Mouse (Mus musculus) stomach, postnatal 0 days (tissue): ENCODE data around the gene AI182371. TPM values are rescaled to one million over a fixed set of nuclear protein-coding genes. Genes with fewer than 3 reads are reported as not detected.

Experiments used
- ATAC-seq: fragments of 200-750 bp; cut with Nextera tagmentation; 2 replicates; pipeline ENCODE4 v1.8.0; 2017; ENCODE audit not compliant: low FRiP score, low TSS enrichment
- DNase-seq: peaks from one replicate; pipeline ENCODE4 v3.0.0-alpha.2; 2016; ENCODE audit warnings: low spot score
- H3K27ac ChIP-seq: fragments of 300-500 bp; sonication (generic); replicated peaks from 2 replicates; pipeline ENCODE4 v1.5.1; 2014; ENCODE audit warnings: mild to moderate bottlenecking, control low read depth
- H3K27me3 ChIP-seq: fragments of 300-500 bp; sonication (generic); 2 replicates; pipeline ENCODE4 v1.6.1; 2014; ENCODE audit warnings: low read length; ENCODE audit not compliant: control insufficient read depth, insufficient read depth
- H3K36me3 ChIP-seq: fragments of 300-500 bp; sonication (generic); 2 replicates; pipeline ENCODE4 v1.6.1; 2014; ENCODE audit warnings: low read length, mixed read lengths; ENCODE audit not compliant: control insufficient read depth, insufficient read depth
- H3K4me1 ChIP-seq: fragments of 300-500 bp; sonication (generic); replicated peaks from 2 replicates; pipeline ENCODE4 v1.6.1; 2014; ENCODE audit warnings: antibody characterized with exemption; ENCODE audit not compliant: control insufficient read depth, insufficient read depth
- H3K4me2 ChIP-seq: fragments of 300-500 bp; sonication (generic); replicated peaks from 2 replicates; pipeline ENCODE4 v1.6.1; 2014; ENCODE audit warnings: low read depth, mild to moderate bottlenecking, control low read depth, moderate library complexity
- H3K4me3 ChIP-seq: fragments of 300-500 bp; sonication (generic); 2 replicates; pipeline ENCODE4 v1.5.1; 2014; ENCODE audit warnings: low read depth, low read length, control low read depth
- H3K9ac ChIP-seq: fragments of 300-500 bp; sonication (generic); 2 replicates; pipeline ENCODE4 v1.6.1; 2014; ENCODE audit warnings: mild to moderate bottlenecking, low read length, control low read depth, mixed read lengths
- H3K9me3 ChIP-seq: fragments of 300-500 bp; sonication (generic); 2 replicates; pipeline ENCODE4 v1.6.1; 2016; ENCODE audit warnings: low read length; ENCODE audit not compliant: control insufficient read depth
- CTCF ChIP-seq: IDR thresholded peaks from 2 replicates; pipeline ENCODE4 v1.5.1; 2016; ENCODE audit warnings: antibody characterized with exemption, low read depth, mild to moderate bottlenecking, moderate library complexity
- EP300 ChIP-seq: optimal IDR thresholded peaks from 2 replicates; pipeline ENCODE3; 2016; ENCODE audit warnings: antibody characterized with exemption
- WGBS: fragments of 180-500 bp; shearing (Covaris S2); extraction: QIAGEN DNeasy Blood & Tissue Kit; methylation state at CpG from one replicate; pipeline ENCODE4 v1.1.7; 2014; 5-methylcytosine and 5-hydroxymethylcytosine counted together
- polyA plus RNA-seq: library from polyadenylated mRNA; unstranded; fragments of >200 nt; fragmentation: Nextera tagmentation; extraction: Ambion mirVana; gene quantifications from 2 replicates; pipeline ENCODE4 v1.2.1, GENCODE M21; 2015

The AI182371 gene
- polyA plus RNA-seq, 1 experiment from 2014 or later, result 0.15 TPM

GRCm38 (mm10) chr2:35131991-35132661 lies 30.8 kb upstream of the AI182371 start:
- Histone ChIP-seq H3K27me3 (no peaks in the 10 kb centered on the region), H3K9me3 (no peaks in the 10 kb centered on the region), H3K27ac (peak overlapping the region; percentile 84), H3K4me1 (no peaks in the 10 kb centered on the region), H3K4me3 (peak overlapping the region; percentile 48), H3K4me2 (peak overlapping the region; percentile 61), H3K36me3 (0 out of 2 replicates have a peak, but pooled peaks cover 2% of the 10 kb centered on the region), H3K9ac (peak overlapping the region; percentile 52)
- no peak for TF ChIP-seq EP300
- peak; percentile 46 for TF ChIP-seq CTCF
- DNase-seq, result peak; percentile 94
- ATAC-seq, result peak; percentile 100
- WGBS, result 1% methylated on average over 21 of the region's 21 CpGs

- Histone ChIP-seq H3K4me1 (no peaks in the 10 kb centered on the region), H3K36me3 (0 out of 2 replicates have a peak, but pooled peaks cover 2% of the 10 kb centered on the region), H3K9me3 (no peaks in the 10 kb centered on the region), H3K9ac (no peak overlapping the region), H3K4me3 (peak overlapping the region; percentile 48), H3K27me3 (no peaks in the 10 kb centered on the region), H3K27ac (peak overlapping the region; percentile 75; the same call in 1 of the 2 replicates), H3K4me2 (peak overlapping the region; percentile 61; the same call in 1 of the 2 replicates)
- TF ChIP-seq CTCF (no peak), EP300 (no peak)
- ATAC-seq, result no peak
- DNase-seq, result no peak
Observed at GRCm38 (mm10) chr2:35131491-35131890, 30.1 kb upstream of the AI182371 start.

GRCm38 (mm10) chr2:35124716-35125115 lies 23.4 kb upstream of the AI182371 start:
- Histone ChIP-seq H3K4me3 (no peak overlapping the region), H3K27me3 (no peaks in the 10 kb centered on the region), H3K36me3 (peaks cover 3% of the 10 kb centered on the region; the same call in 1 of the 2 replicates), H3K9ac (no peak overlapping the region), H3K4me2 (no peak overlapping the region), H3K9me3 (no peaks in the 10 kb centered on the region), H3K27ac (no peak overlapping the region), H3K4me1 (no peaks in the 10 kb centered on the region)
- 71% methylated on average over 7 of the region's 7 CpGs for WGBS
- TF ChIP-seq EP300, result no peak
- peak; percentile 54 for TF ChIP-seq CTCF
- ATAC-seq (no peak), DNase-seq (no peak)

GRCm38 (mm10) chr2:35110521-35110920 lies 9.2 kb upstream of the AI182371 start:
- DNase-seq (no peak), ATAC-seq (no peak)
- TF ChIP-seq EP300 (no peak), CTCF (no peak)
- Histone ChIP-seq H3K9me3 (no peaks in the 10 kb centered on the region), H3K4me1 (no peaks in the 10 kb centered on the region), H3K36me3 (no peaks in the 10 kb centered on the region), H3K4me2 (no peak overlapping the region), H3K9ac (no peak overlapping the region), H3K27me3 (no peaks in the 10 kb centered on the region), H3K4me3 (no peak overlapping the region), H3K27ac (no peak overlapping the region)
- 69% methylated on average over 2 of the region's 2 CpGs for WGBS

- Histone ChIP-seq H3K4me2 (peak overlapping the region; percentile 74), H3K27me3 (no peaks in the 10 kb centered on the region), H3K4me1 (no peaks in the 10 kb centered on the region), H3K27ac (peak overlapping the region; percentile 92), H3K4me3 (peak overlapping the region; percentile 83), H3K9ac (peak overlapping the region; percentile 77), H3K9me3 (no peaks in the 10 kb centered on the region), H3K36me3 (no peaks in the 10 kb centered on the region)
- TF ChIP-seq CTCF (no peak), EP300 (no peak)
- no peak for DNase-seq
- no peak for ATAC-seq
- WGBS, result 2% methylated on average over 13 of the region's 13 CpGs
Observed at GRCm38 (mm10) chr2:35109924-35110304, 8.6 kb upstream of the AI182371 start.

GRCm38 (mm10) chr2:35109141-35109923 lies 8.0 kb upstream of the AI182371 start, which contains the start of gene Cntrl:
TSS of gene Cntrl (plus strand) at chr2:35109492.
- peak; percentile 96 for ATAC-seq

More at GRCm38 (mm10) chr2:35109141-35109923, 8.0 kb upstream of the AI182371 start, which contains the start of gene Cntrl:
- peak within 1 kb of the TSS; percentile 92 for H3K27ac ChIP-seq
- no peaks in the 10 kb centered on the region for H3K9me3 ChIP-seq
- no peaks in the 10 kb centered on the region for H3K27me3 ChIP-seq
- peak; percentile 31 for TF ChIP-seq CTCF
- TF ChIP-seq EP300, result no peak
- peak; percentile 94 for DNase-seq
- WGBS, result under 1% methylated on average over 55 of the region's 62 CpGs
- no peaks in the 10 kb centered on the region for H3K36me3 ChIP-seq
- peak within 1 kb of the TSS; percentile 77 for H3K9ac ChIP-seq
- peak within 1 kb of the TSS; percentile 83 for H3K4me3 ChIP-seq
- peak within 1 kb of the TSS; percentile 74 for H3K4me2 ChIP-seq
- no peaks in the 10 kb centered on the region for H3K4me1 ChIP-seq
